Mouse (Mus musculus): Measurements from ENCODE around the gene Lingo2.

DNA sequence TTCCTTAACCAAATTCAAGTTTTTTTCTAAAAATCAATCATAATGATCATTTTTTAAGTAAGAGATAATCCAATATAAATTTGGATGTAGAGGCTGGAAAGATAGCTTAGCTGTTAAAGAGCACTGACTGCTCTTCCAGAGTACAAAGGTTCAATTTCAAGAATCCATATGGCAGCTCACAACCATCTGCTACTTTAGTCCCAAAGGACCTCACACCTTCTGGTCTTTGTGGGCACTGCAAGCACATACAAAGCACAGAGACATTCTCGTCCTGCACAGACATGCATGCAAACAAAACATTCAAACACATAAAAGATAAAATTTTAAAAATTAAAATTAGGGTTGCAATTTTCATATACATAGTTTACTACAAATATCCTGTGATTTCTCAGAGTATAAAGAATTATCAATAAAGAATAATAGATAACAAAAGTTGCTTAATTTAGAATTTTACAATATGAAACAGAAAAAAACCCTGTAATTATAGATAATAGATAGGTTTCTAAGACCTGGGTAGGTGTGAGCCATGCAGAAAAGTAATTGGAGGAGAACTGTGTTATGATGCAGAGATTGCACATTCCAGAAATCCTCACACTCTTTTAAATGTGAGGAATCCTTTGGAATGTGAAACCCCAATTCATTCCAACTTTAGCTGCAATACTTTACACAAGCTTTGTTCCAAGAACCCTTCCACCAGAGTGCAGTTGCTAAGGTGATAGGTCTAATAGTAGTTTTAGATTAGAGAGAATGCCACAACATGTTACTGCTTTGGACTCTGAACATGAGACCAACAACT, 1053.6 kb downstream of the Lingo2 start:
- TF ChIP-seq EP300 (IDR thresholded peaks at IDR 0.05; ENCODE audit: low read length): no peak
- TF ChIP-seq POLR2A (IDR thresholded peaks at IDR 0.05; ENCODE audit: low read depth, low read length): no peak
- no peak for TF ChIP-seq MAZ (IDR thresholded peaks at IDR 0.05; ENCODE audit: low read depth, low read length)
- no peak for TF ChIP-seq ZMIZ1 (IDR thresholded peaks at IDR 0.05; ENCODE audit: low read depth, low read length)
- no peak for TF ChIP-seq NELFE (IDR thresholded peaks at IDR 0.05; ENCODE audit: low read depth, low read length)
- no peak for TF ChIP-seq HCFC1 (IDR thresholded peaks at IDR 0.05; ENCODE audit: low read depth, low read length)
- no peak for TF ChIP-seq MYC (IDR thresholded peaks at IDR 0.05; ENCODE audit: low read depth, low read length)
- no peak for TF ChIP-seq CTCF (conservative IDR thresholded peaks at IDR 0.05 in 1 of 2, IDR thresholded peaks at IDR 0.05 in 1 of 2; ENCODE audit: low read depth in 2 of 2, low read length in 2 of 2)
- TF ChIP-seq POLR2AphosphoS2 (IDR thresholded peaks at IDR 0.05; ENCODE audit: low read depth, low read length): no peak
- no peak for TF ChIP-seq E2F4 (IDR thresholded peaks at IDR 0.05; ENCODE audit: insufficient replicate concordance, low read depth, low read length)
- TF ChIP-seq MAFK (IDR thresholded peaks at IDR 0.05; ENCODE audit: insufficient replicate concordance, low read length): no peak
- no peak for TF ChIP-seq USF1 (IDR thresholded peaks at IDR 0.05; ENCODE audit: low read depth, low read length)
- TF ChIP-seq ZKSCAN1 (IDR thresholded peaks at IDR 0.05; ENCODE audit: borderline replicate concordance, low read depth, low read length): no peak
